Comparison of ENCODE assay signal across 7 mouse cellular contexts in the genomic region with DNA sequence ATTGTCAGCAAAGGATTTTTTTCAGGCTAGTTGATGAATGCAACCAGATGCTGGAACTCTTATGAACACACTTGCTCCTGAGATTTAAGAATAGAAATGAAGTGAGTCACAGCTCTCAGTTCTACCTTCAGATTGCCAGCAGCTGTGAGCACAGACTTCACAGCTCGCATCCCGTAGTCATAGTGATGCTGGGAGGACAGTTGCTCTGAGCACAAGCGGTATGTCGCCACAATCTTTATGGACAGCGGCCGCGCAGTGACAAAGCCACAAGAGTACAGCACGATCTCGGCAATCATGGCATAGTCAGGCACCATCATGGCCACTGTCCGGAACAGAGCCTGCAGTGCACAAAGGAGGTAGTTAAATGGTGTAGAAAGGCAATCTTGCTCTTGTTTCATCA.
A peak's percentile ranks its signal among the peaks of the same experiment; 100 is the strongest.
DNase-seq lines count a peak whose midpoint lies in the region.
"Not testable (repeated sequence)": the region's sequence is repeated elsewhere in the genome, so short reads cannot be mapped to it uniquely, and the experiment has no call there.

No protein-coding gene starts in this region.

- DNase-seq in frontal cortex, adult 2 months (ENCODE audit: extremely low spot score in 1 of 2, low spot score in 1 of 2): peak; percentile 41 to 53
- peak; percentile 12 for DNase-seq in layer of hippocampus, adult 11-12 months (ENCODE audit: low spot score)
- DNase-seq in layer of hippocampus, adult 9-11 months: peak; percentile 29
- peak; percentile 23 to 69 for DNase-seq in left cerebral cortex, adult 8-10 months (ENCODE audit: low spot score in 2 of 2)
- peak; percentile 38 to 43 for DNase-seq in left cerebral cortex, postnatal 36 days (ENCODE audit: low spot score in 2 of 2)
- DNase-seq in right cerebral cortex, postnatal 10 days (ENCODE audit: low spot score in 2 of 2): peak; percentile 25 to 29
- DNase-seq in telencephalon, adult 2 months (ENCODE audit: low read depth, low spot score): peak; percentile 28

- intact Hi-C loops in left cerebral cortex, postnatal 36 days (cut with DNase I): not testable (repeated sequence)

Comparison
In these comparisons a context has a peak if more than half of its experiments do, and no peak if none do; other contexts are left out.
1. Peak in every context shown above with its lines: DNase-seq.